Mouse (Mus musculus) ES-E14 (cell line): Measurements from ENCODE around the gene Gstm1.

Source experiments
- HCFC1 ChIP-seq: IDR thresholded peaks from 2 replicates; pipeline ENCODE4 v1.6.1; 2012; ENCODE audit warnings: low read length, inconsistent platforms, borderline replicate concordance; ENCODE audit not compliant: insufficient read depth
- MAFK ChIP-seq: IDR thresholded peaks from 2 replicates; pipeline ENCODE4 v1.6.1; 2014; ENCODE audit warnings: mild to moderate bottlenecking, low read depth, low read length, inconsistent platforms; ENCODE audit not compliant: insufficient read depth

- TF ChIP-seq HCFC1 (no peak), MAFK (no peak)
Measured at GRCm38 (mm10) chr3:107999491-107999890, 18.3 kb downstream of the Gstm1 start.
